Mouse (Mus musculus) thymus, adult 2 months (tissue): ENCODE measurements around the gene Nos1ap.

Source experiments
- CTCF ChIP-seq: fragments of 200-500 bp; IDR thresholded peaks from 2 replicates; pipeline ENCODE4 v1.5.1; 2012; ENCODE audit warnings: mild to moderate bottlenecking, control low read depth, low read length, moderate library complexity, borderline replicate concordance; ENCODE audit not compliant: control insufficient read depth, poor library complexity, insufficient read depth; ENCODE audit errors: extremely low read depth
- POLR2A ChIP-seq: fragments of 200-500 bp; IDR thresholded peaks from 2 replicates; pipeline ENCODE4 v1.6.1; 2012; ENCODE audit warnings: mild to moderate bottlenecking, low read length, control low read depth, moderate library complexity; ENCODE audit not compliant: control insufficient read depth, poor library complexity, insufficient read depth; ENCODE audit errors: extremely low read depth

GRCm38 (mm10) chr1:170293257-170293656 lies 296.4 kb downstream of the Nos1ap start:
- no peak for TF ChIP-seq CTCF
- no peak for TF ChIP-seq POLR2A
